Comparison of ENCODE assay signal across 8 mouse cellular contexts in genomic region chr3:89244158-89244981, GRCm38 (mm10). TPM values are rescaled to one million over a fixed set of nuclear protein-coding genes. Genes with fewer than 3 reads are reported as not detected.
DNase-seq lines count a peak whose midpoint lies in the region; ATAC-seq and TF ChIP-seq lines count a peak whose summit lies in the region.

No protein-coding gene starts in this region.

- H3K4me2 ChIP-seq in liver, embryonic 15.5 days, result peak overlapping the region; percentile 90

- H3K4me1 ChIP-seq in embryonic facial prominence, embryonic 10.5 days, result peaks cover 44% of the 10 kb centered on the region
- peaks cover 53% of the 10 kb centered on the region for H3K4me1 ChIP-seq in liver, embryonic 15.5 days (replicated peaks)

- H3K27ac ChIP-seq in embryonic facial prominence, embryonic 10.5 days (replicated peaks), result peak overlapping the region; percentile 88
- no peak overlapping the region for H3K27ac ChIP-seq in liver, embryonic 15.5 days (replicated peaks)

- H3K79me3 ChIP-seq in C2C12 (ENCODE audit: low read depth), result peaks cover 8% of the 10 kb centered on the region

- peaks cover 9% of the 10 kb centered on the region for H3K36me3 ChIP-seq in C2C12 (ENCODE audit: control insufficient read depth, insufficient read depth)
- H3K36me3 ChIP-seq in embryonic facial prominence, embryonic 10.5 days (replicated peaks), result peaks cover 25% of the 10 kb centered on the region
- H3K36me3 ChIP-seq in liver, embryonic 15.5 days (replicated peaks), result no peaks in the 10 kb centered on the region; the same call in 1 of the 2 replicates

- H3K27me3 ChIP-seq in C2C12 (ENCODE audit: control insufficient read depth, insufficient read depth, insufficient read length), result no peaks in the 10 kb centered on the region
- peaks cover 30% of the 10 kb centered on the region for H3K27me3 ChIP-seq in embryonic facial prominence, embryonic 10.5 days (replicated peaks; ENCODE audit: low read depth, poor library complexity, severe bottlenecking)
- H3K27me3 ChIP-seq in liver, embryonic 15.5 days, result peaks cover 29% of the 10 kb centered on the region

- 12% methylated on average over 25 of the region's 25 CpGs for WGBS in embryonic facial prominence, embryonic 10.5 days
- 25% methylated on average over 25 of the region's 25 CpGs for WGBS in liver, embryonic 15.5 days (ENCODE audit: insufficient replicate concordance)

- TF ChIP-seq CTCF in C2C12 (IDR thresholded peaks at IDR 0.05; ENCODE audit: control insufficient read depth, insufficient read depth, insufficient read length), result no peak

- H3K4me3 ChIP-seq in C2C12 (ENCODE audit: insufficient read depth, poor library complexity, severe bottlenecking), result peak overlapping the region; percentile 36
- H3K4me3 ChIP-seq in embryonic facial prominence, embryonic 10.5 days, result peak overlapping the region; percentile 68
- H3K4me3 ChIP-seq in liver, embryonic 15.5 days (replicated peaks), result no peak overlapping the region

- H3K79me2 ChIP-seq in C2C12 (ENCODE audit: control insufficient read depth, insufficient read depth), result peaks cover 27% of the 10 kb centered on the region

- no peaks in the 10 kb centered on the region for H3K9me3 ChIP-seq in embryonic facial prominence, embryonic 10.5 days
- no peaks in the 10 kb centered on the region for H3K9me3 ChIP-seq in liver, embryonic 15.5 days (replicated peaks)

- peak; percentile 54 for DNase-seq in cerebellum, adult 11 months
- peak; percentile 49 for DNase-seq in embryonic facial prominence, embryonic 10.5 days (ENCODE audit: low spot score)
- peak; percentile 73 for DNase-seq in induced T-regulatory cell, adult 2 months (ENCODE audit: low read depth)
- DNase-seq in retina, embryonic 14.5 days (ENCODE audit: low spot score), result peak; percentile 49
- DNase-seq in urinary bladder, postnatal 36 days (ENCODE audit: low spot score in 2 of 2), result no peak

- H3ac ChIP-seq in C2C12 (ENCODE audit: control insufficient read depth, insufficient read length, low read depth), result peak overlapping the region; percentile 68

- H3K9ac ChIP-seq in liver, embryonic 15.5 days, result no peak overlapping the region

- no peak for ATAC-seq in cerebellum, adult (ENCODE audit: insufficient number of reproducible peaks, low FRiP score, low TSS enrichment)
- ATAC-seq in liver, embryonic 15.5 days (ENCODE audit: insufficient read depth), result no peak

TF ChIP-seq in C2C12, 6 proteins besides CTCF, POLR2A, EP300 and RAD21:
- TF ChIP-seq MAX (IDR thresholded peaks at IDR 0.05) (no peak), MYOD1 (IDR thresholded peaks at IDR 0.05; ENCODE audit: control insufficient read depth, insufficient read length, low read depth) (no peak), FOSL1 (IDR thresholded peaks at IDR 0.05; ENCODE audit: insufficient read depth, low read length, poor library complexity, severe bottlenecking) (no peak), MYOG (IDR thresholded peaks at IDR 0.05; ENCODE audit: control insufficient read depth, extremely low read depth, insufficient read length) (no peak), CEBPB (IDR thresholded peaks at IDR 0.05; ENCODE audit: low read depth) (no peak), USF1 (IDR thresholded peaks at IDR 0.05; ENCODE audit: low read depth) (no peak)

RNA-seq across cellular contexts. Expression of gene Krtcap2, which starts 1.4 kb away (rescaled TPM):
- 299 TPM for polyA plus RNA-seq in C2C12 (2012; fragmentation: generic; extraction: Trizol)
- polyA plus RNA-seq in embryonic facial prominence, embryonic 10.5 days (2016; fragmentation: Nextera tagmentation; extraction: Ambion mirVana), result 244 and 262 TPM in 2 replicates
- 116 and 126 TPM in 2 replicates for polyA plus RNA-seq in liver, embryonic 15.5 days (2015; fragmentation: Nextera tagmentation; extraction: Ambion mirVana)

RNA-seq across cellular contexts. Expression of gene Trim46, which starts 1.7 kb away (rescaled TPM):
- 11.0 TPM for polyA plus RNA-seq in C2C12 (2012; fragmentation: generic; extraction: Trizol)
- polyA plus RNA-seq in embryonic facial prominence, embryonic 10.5 days (2016; fragmentation: Nextera tagmentation; extraction: Ambion mirVana), result 4.0 and 4.7 TPM in 2 replicates
- 0.23 and 0.31 TPM in 2 replicates for polyA plus RNA-seq in liver, embryonic 15.5 days (2015; fragmentation: Nextera tagmentation; extraction: Ambion mirVana)

RNA-seq across cellular contexts. Expression of gene Dpm3, which starts 14.8 kb away (rescaled TPM):
- 228 TPM for polyA plus RNA-seq in C2C12 (2012; fragmentation: generic; extraction: Trizol)
- polyA plus RNA-seq in embryonic facial prominence, embryonic 10.5 days (2016; fragmentation: Nextera tagmentation; extraction: Ambion mirVana), result 74.1 and 84.1 TPM in 2 replicates
- polyA plus RNA-seq in liver, embryonic 15.5 days (2015; fragmentation: Nextera tagmentation; extraction: Ambion mirVana), result 45.4 and 54.4 TPM in 2 replicates

RNA-seq across cellular contexts. Expression of gene Muc1, which starts 15.5 kb away (rescaled TPM):
- 0.20 TPM for polyA plus RNA-seq in C2C12 (2012; fragmentation: generic; extraction: Trizol)
- polyA plus RNA-seq in embryonic facial prominence, embryonic 10.5 days (2016; fragmentation: Nextera tagmentation; extraction: Ambion mirVana), result 0.15 and 0.81 TPM in 2 replicates
- polyA plus RNA-seq in liver, embryonic 15.5 days (2015; fragmentation: Nextera tagmentation; extraction: Ambion mirVana), result 0.50 TPM in 1 of 2 replicates, not detected in the other

RNA-seq across cellular contexts. Expression of gene Mtx1, which starts 17.5 kb away (rescaled TPM):
- polyA plus RNA-seq in C2C12 (2012; fragmentation: generic; extraction: Trizol), result 248 TPM
- polyA plus RNA-seq in embryonic facial prominence, embryonic 10.5 days (2016; fragmentation: Nextera tagmentation; extraction: Ambion mirVana), result 248 and 258 TPM in 2 replicates
- polyA plus RNA-seq in liver, embryonic 15.5 days (2015; fragmentation: Nextera tagmentation; extraction: Ambion mirVana), result 103 and 104 TPM in 2 replicates

Comparison
In these comparisons a context has a peak if more than half of its experiments do, and no peak if none do; other contexts are left out.
1. DNase-seq: peak in cerebellum, adult 11 months (single experiment), embryonic facial prominence, embryonic 10.5 days (single experiment), induced T-regulatory cell, adult 2 months (single experiment) and retina, embryonic 14.5 days (single experiment); none in urinary bladder, postnatal 36 days (0 of 2).